Mouse (Mus musculus): ENCODE measurements at regions not wholly inside any gene's neighbourhood (a gene's known extent, or its start where the extent isn't known, plus 50 kb on each side); places are given as distances from the start of the nearest gene placed in this dataset.

GRCm38 (mm10) chr15:67289749-67290148 is 789.0 kb upstream of the Lrrc6 start:
- Histone ChIP-seq H3K4me2 (no peak overlapping the region), H3K36me3 (replicated peaks) (no peaks in the 10 kb centered on the region), H3K4me1 (replicated peaks) (0 out of 2 replicates have a peak, but pooled peaks cover 3% of the 10 kb centered on the region), H3K4me3 (replicated peaks) (no peak overlapping the region), H3K27me3 (no peaks in the 10 kb centered on the region), H3K9ac (no peak overlapping the region), H3K9me3 (replicated peaks) (no peaks in the 10 kb centered on the region), H3K27ac (replicated peaks) (no peak overlapping the region)
- no peak for ATAC-seq (ENCODE audit: insufficient read depth)
- WGBS (ENCODE audit: insufficient replicate concordance), result 9% methylated on average over 4 of the region's 4 CpGs

DNA sequence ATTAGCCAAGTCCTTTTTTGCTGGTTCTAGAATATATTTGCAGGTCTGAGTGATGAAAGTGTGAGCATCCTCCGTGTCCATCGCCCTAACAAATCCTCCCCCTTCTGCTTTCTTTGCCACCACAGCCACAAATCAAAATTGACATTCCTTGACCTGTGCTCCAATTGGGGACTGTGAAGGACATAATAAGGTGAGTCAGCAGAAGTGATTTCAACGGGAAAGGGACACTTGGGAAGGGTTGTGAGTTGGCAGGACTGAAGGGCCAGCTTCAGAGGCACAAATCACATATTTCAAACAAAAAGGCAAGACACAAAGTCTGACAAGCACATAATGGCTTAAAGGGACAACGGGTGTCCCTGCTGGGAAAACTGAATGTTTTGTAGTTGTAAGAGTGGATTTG is 784.2 kb upstream of the Lrrc6 start:
- H3K4me1 ChIP-seq (replicated peaks), result 0 out of 2 replicates have a peak, but pooled peaks cover 3% of the 10 kb centered on the region
- no peak overlapping the region for H3K4me2 ChIP-seq
- no peak overlapping the region for H3K9ac ChIP-seq
- H3K27me3 ChIP-seq, result no peaks in the 10 kb centered on the region
- no peak overlapping the region for H3K4me3 ChIP-seq (replicated peaks)
- H3K36me3 ChIP-seq (replicated peaks), result no peaks in the 10 kb centered on the region
- no peaks in the 10 kb centered on the region for H3K9me3 ChIP-seq (replicated peaks)
- 52% methylated on average over 4 of the region's 4 CpGs for WGBS (ENCODE audit: insufficient replicate concordance)
- no peak overlapping the region for H3K27ac ChIP-seq (replicated peaks)
- no peak for ATAC-seq (ENCODE audit: insufficient read depth)

DNA sequence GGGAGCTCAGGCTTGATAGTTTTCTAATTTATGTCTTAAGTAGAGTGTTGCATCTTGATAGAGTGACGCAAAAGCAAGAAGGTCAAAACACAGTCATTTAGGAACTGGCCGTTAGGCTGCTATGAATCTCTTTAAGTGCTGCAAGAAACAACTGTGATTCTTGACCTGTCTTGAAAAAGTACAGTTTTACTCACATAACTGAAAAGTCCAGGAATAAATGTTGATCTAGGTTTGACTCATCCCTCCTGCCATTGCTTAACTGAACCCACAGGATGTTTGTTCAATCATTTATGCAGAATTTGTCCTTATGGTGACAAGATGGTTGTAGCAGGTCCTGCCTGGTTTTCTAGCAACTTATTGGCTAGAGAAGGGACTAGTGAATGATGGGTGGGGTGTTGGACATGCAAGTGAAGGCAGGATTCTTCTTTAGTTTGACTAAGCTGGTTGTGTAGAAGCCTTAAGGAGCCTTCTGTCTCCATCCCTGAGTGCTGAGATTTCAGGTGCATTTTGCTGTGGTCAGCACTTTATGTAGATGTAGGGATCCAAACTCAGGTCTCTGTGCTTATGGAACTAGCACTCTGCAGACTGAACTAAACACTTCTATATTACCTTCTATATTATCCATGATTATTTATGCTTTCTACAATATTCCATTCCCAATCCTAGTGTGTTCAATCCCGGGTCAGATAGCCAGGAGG is 782.7 kb upstream of the Lrrc6 start:
- no peaks in the 10 kb centered on the region for H3K36me3 ChIP-seq (replicated peaks)
- WGBS (ENCODE audit: insufficient replicate concordance), result 58% methylated on average over 3 of the region's 3 CpGs
- no peaks in the 10 kb centered on the region for H3K27me3 ChIP-seq
- no peak overlapping the region for H3K4me2 ChIP-seq
- H3K4me3 ChIP-seq (replicated peaks), result no peak overlapping the region
- H3K9me3 ChIP-seq (replicated peaks), result no peaks in the 10 kb centered on the region
- no peak overlapping the region for H3K27ac ChIP-seq (replicated peaks)
- H3K9ac ChIP-seq, result no peak overlapping the region
- 0 out of 2 replicates have a peak, but pooled peaks cover under 1% of the 10 kb centered on the region for H3K4me1 ChIP-seq (replicated peaks)
- no peak for ATAC-seq (ENCODE audit: insufficient read depth)

GRCm38 (mm10) chr15:67278869-67279268 is 778.2 kb upstream of the Lrrc6 start:
- Histone ChIP-seq H3K4me3 (replicated peaks) (no peak overlapping the region), H3K27me3 (no peaks in the 10 kb centered on the region), H3K4me1 (replicated peaks) (no peaks in the 10 kb centered on the region), H3K9ac (no peak overlapping the region), H3K9me3 (replicated peaks) (no peaks in the 10 kb centered on the region), H3K4me2 (no peak overlapping the region), H3K27ac (replicated peaks) (no peak overlapping the region), H3K36me3 (replicated peaks) (no peaks in the 10 kb centered on the region)
- ATAC-seq (ENCODE audit: insufficient read depth), result no peak
- WGBS (ENCODE audit: insufficient replicate concordance), result 46% methylated on average over 1 of the region's 1 CpGs

DNA sequence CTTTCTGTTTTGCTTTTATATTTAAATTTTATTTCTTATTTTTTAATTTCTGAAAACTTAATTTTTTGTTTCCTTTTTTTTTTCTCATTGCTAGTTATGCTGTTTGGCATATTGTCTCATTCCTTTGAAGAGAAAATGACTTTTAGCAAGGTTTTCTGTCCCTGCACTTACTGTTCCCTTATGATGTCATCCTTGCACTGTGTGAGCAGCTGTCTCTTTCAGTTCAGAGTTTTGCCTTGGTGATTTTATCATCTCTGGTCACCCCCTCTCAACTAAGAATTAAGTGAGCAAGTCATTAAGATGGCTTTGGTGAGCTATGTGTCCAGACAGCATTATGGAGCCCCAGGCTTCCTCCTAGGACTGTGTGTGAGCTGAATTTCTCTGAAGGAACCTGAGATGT is 774.3 kb upstream of the Lrrc6 start:
- Histone ChIP-seq H3K27ac (replicated peaks) (no peak overlapping the region), H3K9me3 (replicated peaks) (no peaks in the 10 kb centered on the region), H3K4me3 (replicated peaks) (no peak overlapping the region), H3K4me1 (replicated peaks) (no peaks in the 10 kb centered on the region), H3K36me3 (replicated peaks) (no peaks in the 10 kb centered on the region), H3K4me2 (no peak overlapping the region), H3K9ac (no peak overlapping the region), H3K27me3 (no peaks in the 10 kb centered on the region)
- no peak for ATAC-seq (ENCODE audit: insufficient read depth)

- Histone ChIP-seq H3K4me2 (no peak overlapping the region), H3K4me3 (replicated peaks) (no peak overlapping the region), H3K9me3 (replicated peaks) (no peaks in the 10 kb centered on the region), H3K4me1 (replicated peaks) (no peaks in the 10 kb centered on the region), H3K36me3 (replicated peaks) (no peaks in the 10 kb centered on the region), H3K9ac (no peak overlapping the region), H3K27me3 (no peaks in the 10 kb centered on the region), H3K27ac (replicated peaks) (no peak overlapping the region)
- 42% methylated on average over 2 of the region's 2 CpGs for WGBS (ENCODE audit: insufficient replicate concordance)
- ATAC-seq (ENCODE audit: insufficient read depth), result no peak
Observed at GRCm38 (mm10) chr15:67272397-67272796, 771.7 kb upstream of the Lrrc6 start.

DNA sequence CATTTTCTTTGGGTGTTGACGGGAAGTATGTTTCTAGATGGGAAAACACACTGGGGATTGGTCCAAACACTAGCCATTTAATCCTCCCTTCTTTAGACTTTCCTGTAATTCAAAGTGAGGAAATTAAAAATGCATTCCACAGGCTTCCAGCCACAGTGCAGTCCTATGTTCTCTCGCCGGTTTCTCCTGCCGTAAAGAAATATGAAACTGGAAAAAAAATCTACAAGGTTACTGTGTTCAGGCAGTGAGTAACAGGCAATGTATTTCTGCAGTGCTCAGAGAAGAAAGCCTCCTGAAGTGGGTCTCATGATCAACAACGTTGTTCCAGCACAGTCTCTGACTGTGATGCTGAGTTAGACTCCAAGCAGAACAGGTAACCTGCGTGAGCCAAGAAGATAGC is 763.0 kb upstream of the Lrrc6 start:
- no peaks in the 10 kb centered on the region for H3K36me3 ChIP-seq (replicated peaks)
- H3K27me3 ChIP-seq, result no peaks in the 10 kb centered on the region
- no peak overlapping the region for H3K9ac ChIP-seq
- no peaks in the 10 kb centered on the region for H3K4me1 ChIP-seq (replicated peaks)
- H3K4me2 ChIP-seq, result no peak overlapping the region
- no peak overlapping the region for H3K27ac ChIP-seq (replicated peaks)
- H3K4me3 ChIP-seq (replicated peaks), result no peak overlapping the region
- no peak for ATAC-seq (ENCODE audit: insufficient read depth)
- H3K9me3 ChIP-seq (replicated peaks), result no peaks in the 10 kb centered on the region
- 57% methylated on average over 6 of the region's 6 CpGs for WGBS (ENCODE audit: insufficient replicate concordance)

- Histone ChIP-seq H3K4me2 (no peak overlapping the region), H3K4me3 (replicated peaks) (no peak overlapping the region), H3K27ac (replicated peaks) (no peak overlapping the region), H3K27me3 (no peaks in the 10 kb centered on the region), H3K36me3 (replicated peaks) (no peaks in the 10 kb centered on the region), H3K9me3 (replicated peaks) (no peaks in the 10 kb centered on the region), H3K4me1 (replicated peaks) (no peaks in the 10 kb centered on the region), H3K9ac (no peak overlapping the region)
- no peak for ATAC-seq (ENCODE audit: insufficient read depth)
- WGBS (ENCODE audit: insufficient replicate concordance), result 49% methylated on average over 2 of the region's 2 CpGs
Observed at GRCm38 (mm10) chr15:67263313-67263712, 762.6 kb upstream of the Lrrc6 start.

- H3K4me3 ChIP-seq (replicated peaks), result no peak overlapping the region
- no peak for ATAC-seq (ENCODE audit: insufficient read depth)
- WGBS (ENCODE audit: insufficient replicate concordance), result 58% methylated on average over 2 of the region's 2 CpGs
Observed at GRCm38 (mm10) chr15:67262269-67262668, 761.6 kb upstream of the Lrrc6 start.

DNA sequence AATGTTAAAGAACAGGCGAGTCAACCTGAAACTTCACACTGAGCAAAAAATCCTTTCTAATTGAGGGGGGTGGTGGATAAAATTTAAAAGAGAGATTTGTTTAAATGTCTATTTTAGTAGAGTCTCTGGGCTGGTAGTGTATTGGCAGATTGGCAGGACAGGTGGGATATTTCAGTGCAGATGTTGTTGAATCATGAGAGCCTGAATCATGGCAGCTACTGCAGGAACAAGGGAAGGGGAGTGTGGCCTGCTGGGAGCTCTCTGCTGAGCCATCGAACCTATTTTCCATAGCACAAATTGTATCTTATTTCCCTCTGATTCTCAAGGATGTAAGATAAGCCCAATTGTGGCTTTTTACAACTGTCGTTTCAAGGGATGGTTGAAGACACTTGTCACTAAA is 760.0 kb upstream of the Lrrc6 start:
- Histone ChIP-seq H3K36me3 (replicated peaks) (no peaks in the 10 kb centered on the region), H3K9me3 (replicated peaks) (no peaks in the 10 kb centered on the region), H3K4me2 (no peak overlapping the region), H3K27me3 (no peaks in the 10 kb centered on the region), H3K4me3 (replicated peaks) (no peak overlapping the region), H3K27ac (replicated peaks) (no peak overlapping the region), H3K9ac (no peak overlapping the region), H3K4me1 (replicated peaks) (no peaks in the 10 kb centered on the region)
- ATAC-seq (ENCODE audit: insufficient read depth), result no peak
- 42% methylated on average over 3 of the region's 3 CpGs for WGBS (ENCODE audit: insufficient replicate concordance)

More at GRCm38 (mm10) chr15:67262269-67262668, 761.6 kb upstream of the Lrrc6 start:
- Histone ChIP-seq H3K9ac (no peak overlapping the region), H3K36me3 (replicated peaks) (no peaks in the 10 kb centered on the region), H3K9me3 (replicated peaks) (no peaks in the 10 kb centered on the region), H3K4me1 (replicated peaks) (no peaks in the 10 kb centered on the region), H3K27ac (replicated peaks) (no peak overlapping the region), H3K4me2 (no peak overlapping the region), H3K27me3 (no peaks in the 10 kb centered on the region)

DNA sequence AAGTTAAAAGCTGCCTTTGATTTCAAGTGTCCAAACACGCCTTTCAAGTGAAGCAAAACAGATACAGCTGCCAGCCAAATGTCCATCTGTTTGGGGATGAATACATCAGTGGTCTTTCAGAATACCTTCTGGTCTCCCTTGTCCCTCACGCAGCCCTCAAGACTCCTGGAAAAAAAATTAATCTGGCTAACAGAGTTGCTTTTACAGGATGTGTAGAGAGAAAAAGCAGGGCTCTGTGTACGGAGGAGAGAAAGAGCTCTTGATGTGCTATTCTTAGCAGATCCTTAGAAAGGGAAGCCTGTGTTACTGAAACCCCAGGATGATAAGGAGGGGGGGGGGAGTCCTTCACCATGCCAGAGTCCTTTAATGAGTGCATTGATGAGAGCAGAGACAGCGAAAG is 748.4 kb upstream of the Lrrc6 start:
- H3K4me3 ChIP-seq (replicated peaks), result no peak overlapping the region
- no peaks in the 10 kb centered on the region for H3K9me3 ChIP-seq (replicated peaks)
- no peaks in the 10 kb centered on the region for H3K27me3 ChIP-seq
- H3K4me1 ChIP-seq (replicated peaks), result no peaks in the 10 kb centered on the region
- H3K9ac ChIP-seq, result no peak overlapping the region
- H3K4me2 ChIP-seq, result no peak overlapping the region
- H3K27ac ChIP-seq (replicated peaks), result no peak overlapping the region
- ATAC-seq (ENCODE audit: insufficient read depth), result no peak
- 39% methylated on average over 4 of the region's 4 CpGs for WGBS (ENCODE audit: insufficient replicate concordance)
- H3K36me3 ChIP-seq (replicated peaks), result no peaks in the 10 kb centered on the region

DNA sequence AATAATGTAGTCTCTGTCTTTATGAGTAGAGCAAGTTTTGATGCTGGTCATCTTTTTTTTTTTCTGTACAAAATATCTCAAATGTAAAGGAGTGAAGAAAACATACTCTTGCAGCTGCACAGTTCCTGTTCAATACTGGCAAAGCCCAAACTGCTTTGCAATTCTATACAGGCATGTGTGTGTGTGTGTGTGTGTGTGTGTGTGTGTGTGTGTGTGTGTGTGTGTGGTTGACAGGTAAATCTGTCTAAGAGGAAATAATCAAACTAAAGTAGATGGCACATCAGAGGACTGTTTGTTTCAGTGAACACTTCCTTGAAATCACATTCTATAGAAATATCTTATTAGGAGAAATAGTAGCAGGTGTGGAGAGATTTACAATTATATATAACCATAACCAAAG is 747.8 kb upstream of the Lrrc6 start:
- ATAC-seq (ENCODE audit: insufficient read depth), result no peak
- Histone ChIP-seq H3K9me3 (replicated peaks) (no peaks in the 10 kb centered on the region), H3K27ac (replicated peaks) (no peak overlapping the region), H3K27me3 (no peaks in the 10 kb centered on the region), H3K4me2 (no peak overlapping the region), H3K36me3 (replicated peaks) (no peaks in the 10 kb centered on the region), H3K9ac (no peak overlapping the region), H3K4me1 (replicated peaks) (no peaks in the 10 kb centered on the region), H3K4me3 (replicated peaks) (no peak overlapping the region)
